Mouse (Mus musculus) liver, embryonic 16.5 days (tissue): ENCODE measurements around the gene Ssty2. TPM values are rescaled to one million over a fixed set of nuclear protein-coding genes. Genes with fewer than 3 reads are reported as not detected.
"Not testable (repeated sequence)": the region's sequence is repeated elsewhere in the genome, so short reads cannot be mapped to it uniquely, and the experiment has no call there.

Source experiments
- ATAC-seq: fragments of 200-750 bp; cut with Nextera tagmentation; 2 replicates; pipeline ENCODE4 v1.8.0; 2017; ENCODE audit warnings: low read depth, mild to moderate bottlenecking, moderate number of reproducible peaks, moderate library complexity
- H3K27ac ChIP-seq: fragments of 300-500 bp; sonication (generic); 2 replicates; pipeline ENCODE4 v1.5.1; 2014; ENCODE audit warnings: mild to moderate bottlenecking, low read length
- H3K27me3 ChIP-seq: fragments of 300-500 bp; sonication (generic); 2 replicates; pipeline ENCODE4 v1.6.1; 2014; ENCODE audit warnings: low read depth, low read length, mixed read lengths; ENCODE audit not compliant: control insufficient read depth, insufficient read depth
- H3K36me3 ChIP-seq: fragments of 300-500 bp; sonication (generic); 2 replicates; pipeline ENCODE4 v1.6.1; 2014; ENCODE audit warnings: mild to moderate bottlenecking; ENCODE audit not compliant: control insufficient read depth, insufficient read depth
- H3K4me1 ChIP-seq: fragments of 300-500 bp; sonication (generic); 2 replicates; pipeline ENCODE4 v1.6.1; 2014; ENCODE audit warnings: low read depth, low read length, mixed read lengths; ENCODE audit not compliant: control insufficient read depth
- H3K4me2 ChIP-seq: fragments of 300-500 bp; sonication (generic); 2 replicates; pipeline ENCODE4 v1.6.1; 2014; ENCODE audit warnings: low read depth, low read length, mixed read lengths
- H3K4me3 ChIP-seq: fragments of 300-500 bp; sonication (generic); 2 replicates; pipeline ENCODE4 v1.5.1; 2014; ENCODE audit warnings: low read depth, mild to moderate bottlenecking, low read length
- H3K9ac ChIP-seq: fragments of 300-500 bp; sonication (generic); 2 replicates; pipeline ENCODE4 v1.6.1; 2014; ENCODE audit warnings: low read depth, low read length
- H3K9me3 ChIP-seq: fragments of 300-500 bp; sonication (generic); replicated peaks from 2 replicates; pipeline ENCODE4 v1.6.1; 2016; ENCODE audit warnings: low read length; ENCODE audit not compliant: control insufficient read depth
- WGBS: fragments of 180-500 bp; shearing (Covaris S2); extraction: QIAGEN DNeasy Blood & Tissue Kit; methylation state at CpG from one replicate; pipeline ENCODE4 v1.1.7; 2014; ENCODE audit not compliant: insufficient replicate concordance; 5-methylcytosine and 5-hydroxymethylcytosine counted together
- polyA plus RNA-seq: library from polyadenylated mRNA; unstranded; fragments of >200 nt; fragmentation: Nextera tagmentation; extraction: Ambion mirVana; gene quantifications from 2 replicates; pipeline ENCODE4 v1.2.1, GENCODE M21; 2015

The Ssty2 gene
- polyA plus RNA-seq = not detected in 2 replicates

DNA sequence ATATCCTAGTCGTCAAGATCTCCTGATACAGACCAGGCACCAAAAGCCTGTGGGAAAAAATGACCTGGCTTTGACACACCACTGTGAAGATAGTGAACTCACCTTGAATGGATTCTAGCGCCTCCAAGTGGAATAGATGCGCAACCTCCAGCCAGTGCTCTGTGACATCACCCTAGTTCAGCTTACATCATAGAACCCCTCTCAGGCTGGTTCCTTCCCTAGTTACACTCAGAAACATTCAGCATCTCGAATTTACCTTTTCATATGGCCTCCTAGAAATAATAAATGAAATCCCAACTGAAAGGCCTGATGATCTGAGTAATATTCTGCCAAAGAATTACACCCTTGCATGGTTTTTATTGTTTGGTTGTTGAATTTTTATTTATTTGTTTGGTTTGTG lies at the start of gene Ssty2:
Ssty2 (minus strand) TSS at position 101 of the 400 bp plus-strand sequence.
- H3K9me3 ChIP-seq, H3K4me3 ChIP-seq, ATAC-seq, H3K36me3 ChIP-seq, H3K9ac ChIP-seq, H3K4me1 ChIP-seq, H3K4me2 ChIP-seq, H3K27ac ChIP-seq, H3K27me3 ChIP-seq: not testable (repeated sequence)
- WGBS = no CpG with 5 or more reads among the region's 4 CpGs
